Mouse (Mus musculus): ENCODE results near the gene Smco3.

DNA sequence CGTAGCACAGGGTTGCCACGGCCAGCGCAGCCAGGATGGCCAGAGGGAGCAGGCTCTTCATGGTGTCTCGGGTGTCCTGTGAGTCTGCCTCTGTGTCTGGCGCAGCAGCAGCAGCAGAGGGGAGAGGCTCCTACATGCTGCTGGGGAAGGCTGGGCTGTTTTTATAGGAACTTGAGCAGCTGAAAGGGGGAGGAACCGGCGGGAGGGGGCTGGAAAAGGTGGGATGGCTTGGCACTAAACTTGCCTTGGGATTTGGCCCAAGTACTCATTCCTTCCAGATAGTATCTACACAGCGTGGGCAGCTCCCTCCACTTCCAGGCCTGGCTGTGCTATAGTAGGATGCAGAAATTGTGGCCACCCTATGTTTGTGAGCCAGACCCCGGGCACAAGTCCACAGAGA is 40.4 kb upstream of the Smco3 start, which contains the start of gene Mgp:
- TF ChIP-seq CTCF (IDR thresholded peaks at IDR 0.05; ENCODE audit: low read depth, low read length) (no peak), POLR2A (IDR thresholded peaks at IDR 0.05; ENCODE audit: insufficient read depth, low read length) (no peak)
